Mouse (Mus musculus) megakaryocyte, embryonic 14.5 days (primary cell): ENCODE results near the gene Rapgef6. TPM values are rescaled to one million over a fixed set of nuclear protein-coding genes. Genes with fewer than 3 reads are reported as not detected.

Experiments used
- H3K27me3 ChIP-seq: replicated peaks from 2 replicates; pipeline ENCODE3; 2012; ENCODE audit warnings: inconsistent platforms
- H3K36me3 ChIP-seq: replicated peaks from 2 replicates; pipeline ENCODE3; 2012; ENCODE audit warnings: low read length, inconsistent platforms, mixed read lengths
- H3K4me1 ChIP-seq: 2 replicates; pipeline ENCODE4 v1.6.1; 2012; ENCODE audit warnings: inconsistent platforms
- H3K4me3 ChIP-seq: replicated peaks from 2 replicates; pipeline ENCODE3; 2012; ENCODE audit warnings: moderate library complexity, mild to moderate bottlenecking, inconsistent platforms
- H3K9me3 ChIP-seq: 2 replicates; pipeline ENCODE4 v1.6.1; 2012; ENCODE audit warnings: inconsistent platforms
- FLI1 ChIP-seq: IDR thresholded peaks from 2 replicates; pipeline ENCODE4 v1.6.1; 2012; ENCODE audit warnings: low read length, inconsistent platforms, mixed read lengths
- GATA1 ChIP-seq: IDR thresholded peaks from 3 replicates; pipeline ENCODE4 v1.6.1; 2012; ENCODE audit warnings: mixed read lengths, low read length, inconsistent platforms, borderline replicate concordance
- polyA plus RNA-seq: library from polyadenylated mRNA; stranded (reverse); fragments of >175 nt; gene quantifications from 2 replicates; pipeline ENCODE4 v1.2.3, GENCODE M21; 2012; ENCODE audit warnings: low replicate concordance; ENCODE audit not compliant: insufficient read depth

Gene Rapgef6
- polyA plus RNA-seq, 1 experiment: 1.9 TPM

- Histone ChIP-seq H3K36me3 (peaks cover 73% of the 10 kb centered on the region), H3K4me1 (no peaks in the 10 kb centered on the region)
- TF ChIP-seq GATA1 (no peak), FLI1 (no peak)
These were observed 153.3 kb downstream of the Rapgef6 start for GRCm38 (mm10) chr11:54675792-54676489.

GRCm38 (mm10) chr11:54679141-54679540 lies 156.5 kb downstream of the Rapgef6 start:
- TF ChIP-seq GATA1 (no peak), FLI1 (no peak)
- H3K4me3 ChIP-seq: no peak overlapping the region
- peaks cover 82% of the 10 kb centered on the region for H3K36me3 ChIP-seq
- peaks cover 3% of the 10 kb centered on the region; the same call in 1 of the 2 replicates for H3K4me1 ChIP-seq
- no peaks in the 10 kb centered on the region for H3K9me3 ChIP-seq
- H3K27me3 ChIP-seq: no peaks in the 10 kb centered on the region

More at GRCm38 (mm10) chr11:54675792-54676489, 153.3 kb downstream of the Rapgef6 start:
- H3K4me3 ChIP-seq: no peak overlapping the region
- no peaks in the 10 kb centered on the region for H3K9me3 ChIP-seq
- no peaks in the 10 kb centered on the region for H3K27me3 ChIP-seq

GRCm38 (mm10) chr11:54684831-54685230 lies 162.2 kb downstream of the Rapgef6 start:
- TF ChIP-seq FLI1: no peak
- no peak for TF ChIP-seq GATA1
- Histone ChIP-seq H3K4me3 (no peak overlapping the region), H3K9me3 (no peaks in the 10 kb centered on the region), H3K4me1 (peaks cover 3% of the 10 kb centered on the region; the same call in 1 of the 2 replicates), H3K36me3 (peaks cover 87% of the 10 kb centered on the region), H3K27me3 (no peaks in the 10 kb centered on the region)

GRCm38 (mm10) chr11:54690171-54690570 lies 167.5 kb downstream of the Rapgef6 start:
- Histone ChIP-seq H3K27me3 (no peaks in the 10 kb centered on the region), H3K4me3 (no peak overlapping the region), H3K4me1 (peaks cover 9% of the 10 kb centered on the region), H3K9me3 (no peaks in the 10 kb centered on the region), H3K36me3 (peaks cover 90% of the 10 kb centered on the region)
- TF ChIP-seq FLI1 (no peak), GATA1 (no peak)

GRCm38 (mm10) chr11:54691179-54691578 lies 168.5 kb downstream of the Rapgef6 start:
- no peak for TF ChIP-seq GATA1
- TF ChIP-seq FLI1: no peak
- Histone ChIP-seq H3K9me3 (no peaks in the 10 kb centered on the region), H3K27me3 (no peaks in the 10 kb centered on the region), H3K4me3 (no peak overlapping the region), H3K36me3 (peaks cover 91% of the 10 kb centered on the region), H3K4me1 (peaks cover 9% of the 10 kb centered on the region)

GRCm38 (mm10) chr11:54693696-54694095 lies 171.0 kb downstream of the Rapgef6 start:
- H3K4me1 ChIP-seq: peaks cover 9% of the 10 kb centered on the region

GRCm38 (mm10) chr11:54694291-54694690 lies 171.6 kb downstream of the Rapgef6 start:
- no peaks in the 10 kb centered on the region for H3K27me3 ChIP-seq
- TF ChIP-seq FLI1: no peak
- no peak for TF ChIP-seq GATA1
- peaks cover 9% of the 10 kb centered on the region for H3K4me1 ChIP-seq
- H3K4me3 ChIP-seq: no peak overlapping the region
- H3K9me3 ChIP-seq: no peaks in the 10 kb centered on the region
- peaks cover 90% of the 10 kb centered on the region for H3K36me3 ChIP-seq

More at GRCm38 (mm10) chr11:54693696-54694095, 171.0 kb downstream of the Rapgef6 start:
- Histone ChIP-seq H3K36me3 (peaks cover 93% of the 10 kb centered on the region), H3K9me3 (no peaks in the 10 kb centered on the region), H3K27me3 (no peaks in the 10 kb centered on the region), H3K4me3 (no peak overlapping the region)
- TF ChIP-seq GATA1 (no peak), FLI1 (no peak)

- H3K36me3 ChIP-seq: peaks cover 82% of the 10 kb centered on the region
- no peak for TF ChIP-seq GATA1
- TF ChIP-seq FLI1: no peak
These were observed 173.3 kb downstream of the Rapgef6 start for GRCm38 (mm10) chr11:54695951-54696350.

GRCm38 (mm10) chr11:54697611-54698010 lies 175.0 kb downstream of the Rapgef6 start:
- TF ChIP-seq FLI1: no peak
- no peak for TF ChIP-seq GATA1
- H3K9me3 ChIP-seq: no peaks in the 10 kb centered on the region
- peaks cover 15% of the 10 kb centered on the region for H3K4me1 ChIP-seq
- H3K4me3 ChIP-seq: no peak overlapping the region
- peaks cover 69% of the 10 kb centered on the region for H3K36me3 ChIP-seq
- no peaks in the 10 kb centered on the region for H3K27me3 ChIP-seq

More at GRCm38 (mm10) chr11:54695951-54696350, 173.3 kb downstream of the Rapgef6 start:
- H3K27me3 ChIP-seq: no peaks in the 10 kb centered on the region
- H3K9me3 ChIP-seq: no peaks in the 10 kb centered on the region
- no peak overlapping the region for H3K4me3 ChIP-seq
- peaks cover 21% of the 10 kb centered on the region for H3K4me1 ChIP-seq

- H3K4me3 ChIP-seq: no peak overlapping the region
- no peaks in the 10 kb centered on the region for H3K9me3 ChIP-seq
- no peaks in the 10 kb centered on the region for H3K27me3 ChIP-seq
- peaks cover 64% of the 10 kb centered on the region for H3K36me3 ChIP-seq
- H3K4me1 ChIP-seq: peaks cover 18% of the 10 kb centered on the region
- TF ChIP-seq GATA1 (no peak), FLI1 (no peak)
These were observed 176.0 kb downstream of the Rapgef6 start for GRCm38 (mm10) chr11:54698636-54699035.
